Comparison of ENCODE assay signal across 9 mouse cellular contexts in genomic region chr6:37391313-37391712, GRCm38 (mm10). TPM values are rescaled to one million over a fixed set of nuclear protein-coding genes. Genes with fewer than 3 reads are reported as not detected.
DNase-seq lines count a peak whose midpoint lies in the region; ATAC-seq and TF ChIP-seq lines count a peak whose summit lies in the region.
"Had no signal": no experiment of that assay in that cellular context is flagged by ENCODE, and none has a peak within 500 bp of the region (broad histone marks: within the 10 kb centered on the region; RNA-seq: fewer than 3 reads in every experiment).

No protein-coding gene starts in this region.

- H3K27ac ChIP-seq in lung, embryonic 14.5 days (ENCODE audit: low read depth), result 0 out of 2 replicates have a peak overlapping the region, but pooled peaks have one; percentile 22
- H3K27ac ChIP-seq in heart, adult 2 months, result peak overlapping the region; percentile 45
- H3K27ac ChIP-seq in kidney, adult 2 months (ENCODE audit: insufficient read depth, low read depth, low read length), result peak overlapping the region; percentile 57
- no peak overlapping the region for H3K27ac ChIP-seq in forebrain, embryonic 11.5 days (ENCODE audit: low read depth, low read length)
- H3K27ac ChIP-seq in neural tube, embryonic 15.5 days (replicated peaks), result no peak overlapping the region
- H3K27ac ChIP-seq: midbrain, embryonic 12.5 days had no signal

- no peak for TF ChIP-seq CTCF in lung, embryonic 14.5 days (IDR thresholded peaks at IDR 0.05; ENCODE audit: low read depth)
- TF ChIP-seq CTCF in heart, adult 2 months (IDR thresholded peaks at IDR 0.05), result no peak
- no peak for TF ChIP-seq CTCF in kidney, adult 2 months (conservative IDR thresholded peaks at IDR 0.05; ENCODE audit: insufficient read depth, insufficient read length, low read depth, low read length)

- TF ChIP-seq EP300 in heart, adult 2 months (IDR thresholded peaks at IDR 0.05; ENCODE audit: insufficient read depth, low read depth, low read length), result peak; percentile 81

- no peaks in the 10 kb centered on the region for H3K27me3 ChIP-seq in lung, embryonic 14.5 days (ENCODE audit: insufficient read depth, low read length)
- H3K27me3 ChIP-seq in heart, adult 2 months (ENCODE audit: control insufficient read depth, insufficient read depth, low read length), result no peaks in the 10 kb centered on the region
- no peaks in the 10 kb centered on the region for H3K27me3 ChIP-seq in kidney, adult 2 months (replicated peaks; ENCODE audit: control insufficient read depth, insufficient read depth, low read length)
- no peaks in the 10 kb centered on the region for H3K27me3 ChIP-seq in myocyte (ENCODE audit: control insufficient read depth, insufficient read depth, insufficient read length)
- H3K27me3 ChIP-seq in forebrain, embryonic 11.5 days (ENCODE audit: control insufficient read depth, insufficient read depth, low read length), result no peaks in the 10 kb centered on the region
- H3K27me3 ChIP-seq in neural tube, embryonic 15.5 days (replicated peaks), result no peaks in the 10 kb centered on the region
- H3K27me3 ChIP-seq: midbrain, embryonic 12.5 days had no signal

- peak; percentile 91 for DNase-seq in lung, embryonic 14.5 days
- DNase-seq in lung, postnatal 14 days, result no peak
- peak; percentile 53 to 73 for DNase-seq in heart, adult 2 months
- DNase-seq in kidney, adult 2 months, result peak; percentile 70
- DNase-seq in forebrain, embryonic 11.5 days (ENCODE audit: low spot score), result no peak

- no peak overlapping the region for H3K4me3 ChIP-seq in lung, embryonic 14.5 days (ENCODE audit: low read depth, low read length)
- no peak overlapping the region for H3K4me3 ChIP-seq in heart, adult 2 months
- no peak overlapping the region for H3K4me3 ChIP-seq in kidney, adult 2 months (ENCODE audit: insufficient read depth, low read depth, low read length)
- no peak overlapping the region for H3K4me3 ChIP-seq in myocyte
- no peak overlapping the region for H3K4me3 ChIP-seq in forebrain, embryonic 11.5 days (ENCODE audit: low read depth, low read length)
- no peak overlapping the region for H3K4me3 ChIP-seq in neural tube, embryonic 15.5 days (replicated peaks)
- H3K4me3 ChIP-seq: midbrain, embryonic 12.5 days had no signal

- peaks cover 3% of the 10 kb centered on the region for H3K79me2 ChIP-seq in heart, adult 2 months (replicated peaks; ENCODE audit: control insufficient read depth, insufficient read depth, low read length)
- peaks cover 15% of the 10 kb centered on the region for H3K79me2 ChIP-seq in myocyte (ENCODE audit: control insufficient read depth, insufficient read depth)

- H3K4me2 ChIP-seq in lung, embryonic 14.5 days, result no peak overlapping the region
- peak overlapping the region; percentile 57 for H3K4me2 ChIP-seq in myocyte (ENCODE audit: low read depth)
- H3K4me2 ChIP-seq in forebrain, embryonic 11.5 days (ENCODE audit: low read depth, low read length, severe bottlenecking), result no peak overlapping the region
- no peak overlapping the region for H3K4me2 ChIP-seq in neural tube, embryonic 15.5 days
- H3K4me2 ChIP-seq: midbrain, embryonic 12.5 days had no signal

- 43% methylated on average over 7 of the region's 7 CpGs for WGBS in lung, embryonic 14.5 days
- 45% methylated on average over 7 of the region's 7 CpGs for WGBS in heart, adult 2 months
- 52% methylated on average over 7 of the region's 7 CpGs for WGBS in kidney, adult 2 months
- WGBS in forebrain, embryonic 11.5 days, result 91% methylated on average over 7 of the region's 7 CpGs
- WGBS in neural tube, embryonic 15.5 days, result 80% methylated on average over 7 of the region's 7 CpGs

- H3K36me3 ChIP-seq in lung, embryonic 14.5 days (ENCODE audit: insufficient read depth), result peaks cover 10% of the 10 kb centered on the region; the same call in 1 of the 2 replicates
- peaks cover 14% of the 10 kb centered on the region for H3K36me3 ChIP-seq in heart, adult 2 months (ENCODE audit: control insufficient read depth, insufficient read depth, low read length)
- no peaks in the 10 kb centered on the region for H3K36me3 ChIP-seq in kidney, adult 2 months (ENCODE audit: control insufficient read depth, insufficient read depth, low read length)
- no peaks in the 10 kb centered on the region for H3K36me3 ChIP-seq in myocyte (ENCODE audit: control insufficient read depth, insufficient read depth)
- no peaks in the 10 kb centered on the region for H3K36me3 ChIP-seq in forebrain, embryonic 11.5 days (ENCODE audit: control insufficient read depth, insufficient read depth, low read length)
- H3K36me3 ChIP-seq in neural tube, embryonic 15.5 days, result no peaks in the 10 kb centered on the region
- H3K36me3 ChIP-seq: midbrain, embryonic 12.5 days had no signal

- peak; percentile 50; the same call in 1 of the 2 replicates for ATAC-seq in lung, embryonic 14.5 days (ENCODE audit: insufficient read depth)
- ATAC-seq in forebrain, embryonic 11.5 days (replicated peaks; ENCODE audit: low FRiP score), result no peak
- ATAC-seq in neural tube, embryonic 15.5 days (ENCODE audit: low FRiP score), result no peak
- no peak for ATAC-seq in activated CD4-positive, CD25-positive, alpha-beta regulatory T cell, adult 4 months

- peaks cover 23% of the 10 kb centered on the region for H3K4me1 ChIP-seq in lung, embryonic 14.5 days (ENCODE audit: insufficient read depth)
- peaks cover 20% of the 10 kb centered on the region for H3K4me1 ChIP-seq in heart, adult 2 months (ENCODE audit: control insufficient read depth, insufficient read depth, low read length)
- H3K4me1 ChIP-seq in kidney, adult 2 months (ENCODE audit: control insufficient read depth, insufficient read depth, low read length), result peaks cover 22% of the 10 kb centered on the region
- 0 out of 2 replicates have a peak, but pooled peaks cover 2% of the 10 kb centered on the region for H3K4me1 ChIP-seq in forebrain, embryonic 11.5 days (replicated peaks; ENCODE audit: control insufficient read depth, insufficient read depth, low read length)
- no peaks in the 10 kb centered on the region for H3K4me1 ChIP-seq in neural tube, embryonic 15.5 days

- intact Hi-C loops in heart, adult 2 months (cut with DNase I), result no loop called here

- H3ac ChIP-seq in myocyte (ENCODE audit: control insufficient read depth, insufficient read length), result no peak overlapping the region

- no peaks in the 10 kb centered on the region for H3K9me3 ChIP-seq in lung, embryonic 14.5 days (ENCODE audit: low read depth, low read length)
- no peaks in the 10 kb centered on the region for H3K9me3 ChIP-seq in forebrain, embryonic 11.5 days (ENCODE audit: control insufficient read depth, low read length)
- no peaks in the 10 kb centered on the region for H3K9me3 ChIP-seq in neural tube, embryonic 15.5 days (replicated peaks)
- H3K9me3 ChIP-seq: midbrain, embryonic 12.5 days had no signal

- no peak for TF ChIP-seq POLR2A in heart, adult 2 months (IDR thresholded peaks at IDR 0.05; ENCODE audit: insufficient read depth, low read depth, low read length)
- no peak for TF ChIP-seq POLR2A in kidney, adult 2 months (IDR thresholded peaks at IDR 0.05; ENCODE audit: low read depth, low read length)
- TF ChIP-seq POLR2A in myocyte (IDR thresholded peaks at IDR 0.05; ENCODE audit: insufficient read length, low read depth), result no peak

- no peak overlapping the region for H3K9ac ChIP-seq in lung, embryonic 14.5 days
- H3K9ac ChIP-seq in heart, adult 2 months (ENCODE audit: low read depth, low read length), result no peak overlapping the region
- no peak overlapping the region for H3K9ac ChIP-seq in forebrain, embryonic 11.5 days (ENCODE audit: low read length)
- no peak overlapping the region for H3K9ac ChIP-seq in neural tube, embryonic 15.5 days (replicated peaks)
- H3K9ac ChIP-seq: midbrain, embryonic 12.5 days had no signal

TF ChIP-seq in myocyte, 11 proteins besides CTCF, POLR2A, EP300 and RAD21:
- no peak for TF ChIP-seq SRF (IDR thresholded peaks at IDR 0.05; ENCODE audit: control insufficient read depth, insufficient read length, low read depth)
- no peak for TF ChIP-seq USF1 (IDR thresholded peaks at IDR 0.05; ENCODE audit: low read depth)
- peak in 2 of 3 experiments; percentile 61 to 82 for TF ChIP-seq MYOD1 (IDR thresholded peaks at IDR 0.05; ENCODE audit: control insufficient read depth in 1 of 3, insufficient read length in 2 of 3, low read depth in 2 of 3)
- no peak for TF ChIP-seq MAX (IDR thresholded peaks at IDR 0.05; ENCODE audit: low read depth)
- no peak for TF ChIP-seq TCF3 (IDR thresholded peaks at IDR 0.05; ENCODE audit: insufficient read length, low read depth)
- TF ChIP-seq E2F4 (IDR thresholded peaks at IDR 0.05; ENCODE audit: insufficient read depth), result no peak
- TF ChIP-seq TCF12 (IDR thresholded peaks at IDR 0.05; ENCODE audit: insufficient read depth, poor library complexity, severe bottlenecking), result peak; percentile 67
- peak in 1 of 3 experiments; percentile 35 for TF ChIP-seq MYOG (IDR thresholded peaks at IDR 0.05; ENCODE audit: control insufficient read depth in 1 of 3, insufficient read depth in 1 of 3, insufficient read length in 2 of 3, low read depth in 2 of 3)
- TF ChIP-seq POLR2AphosphoS2 (IDR thresholded peaks at IDR 0.05; ENCODE audit: insufficient read length, low read depth), result no peak
- no peak for TF ChIP-seq REST (IDR thresholded peaks at IDR 0.05; ENCODE audit: insufficient read depth, insufficient read length)
- TF ChIP-seq CEBPB (IDR thresholded peaks at IDR 0.05; ENCODE audit: insufficient read depth, poor library complexity, severe bottlenecking), result no peak

RNA-seq across cellular contexts. Expression of gene Creb3l2, which starts 50.6 kb away (rescaled TPM):
- polyA plus RNA-seq in lung, embryonic 14.5 days (2014; fragmentation: Nextera tagmentation; extraction: Ambion mirVana), result 33.1 and 35.6 TPM in 2 replicates
- total RNA-seq in heart, adult 2 months (2021), result 10 to 100 TPM; 20.5 to 26.5 TPM
- polyA plus RNA-seq in heart, adult 2 months (2012; rRNA removed), result 16.7 and 19.2 TPM in 2 replicates
- 23.3 and 25.0 TPM in 2 replicates for polyA plus RNA-seq in kidney, adult 2 months (2012; rRNA removed)
- polyA plus RNA-seq in myocyte (2012; fragmentation: generic; extraction: Trizol), result 11.2 TPM
- polyA plus RNA-seq in forebrain, embryonic 11.5 days (2014; fragmentation: Nextera tagmentation; extraction: Ambion mirVana), result 5.8 and 6.9 TPM in 2 replicates
- polyA plus RNA-seq in neural tube, embryonic 15.5 days (2015; fragmentation: Nextera tagmentation; extraction: Ambion mirVana), result 4.1 and 7.3 TPM in 2 replicates
- polyA plus RNA-seq in activated CD4-positive, CD25-positive, alpha-beta regulatory T cell, adult 4 months (2017; shearing (Covaris generic)), result 1 to 10 TPM; 3.0 to 3.6 TPM

Comparison
In these comparisons a context has a peak if more than half of its experiments do, and no peak if none do; other contexts are left out.
1. DNase-seq: peak in lung, embryonic 14.5 days (single experiment), heart, adult 2 months (2 of 2) and kidney, adult 2 months (single experiment); none in lung, postnatal 14 days (single experiment) and forebrain, embryonic 11.5 days (single experiment).
2. H3K27ac ChIP-seq: peak in lung, embryonic 14.5 days (single experiment), heart, adult 2 months (single experiment) and kidney, adult 2 months (single experiment); none in forebrain, embryonic 11.5 days (single experiment) and neural tube, embryonic 15.5 days (single experiment).